ENCODE assay signal across 8 mouse cellular contexts in genomic region chr17:8858636-8859421, GRCm38 (mm10).
A peak's percentile ranks its signal among the peaks of the same experiment; 100 is the strongest.
DNase-seq lines count a peak whose midpoint lies in the region; ATAC-seq and TF ChIP-seq lines count a peak whose summit lies in the region.
"Had no signal": no experiment of that assay in that cellular context is flagged by ENCODE, and none has a peak within 500 bp of the region (broad histone marks: within the 10 kb centered on the region; RNA-seq: fewer than 3 reads in every experiment).

No protein-coding gene starts in this region.

- no peak for TF ChIP-seq CTCF in kidney, postnatal 0 days (IDR thresholded peaks at IDR 0.05; ENCODE audit: low read depth)
- TF ChIP-seq CTCF in midbrain, postnatal 0 days (IDR thresholded peaks at IDR 0.05): no peak
- no peak for TF ChIP-seq CTCF in thymus, adult 2 months (IDR thresholded peaks at IDR 0.05; ENCODE audit: borderline replicate concordance, control insufficient read depth, extremely low read depth, insufficient read depth, low read length, poor library complexity)

- no peak for TF ChIP-seq POLR2A in thymus, adult 2 months (IDR thresholded peaks at IDR 0.05; ENCODE audit: control insufficient read depth, extremely low read depth, insufficient read depth, low read length, poor library complexity)

- no peak for DNase-seq in kidney, postnatal 0 days (ENCODE audit: low spot score)
- DNase-seq in kidney, postnatal 25 days: no peak
- peak; percentile 91 to 93 for DNase-seq in frontal cortex, adult 2 months (ENCODE audit: extremely low spot score in 1 of 2, low spot score in 1 of 2)
- peak; percentile 85 to 92 for DNase-seq in layer of hippocampus, adult 18-20 months (ENCODE audit: low spot score in 2 of 2)
- DNase-seq in midbrain, postnatal 0 days (ENCODE audit: low spot score): peak; percentile 44
- no peak for DNase-seq in spleen, postnatal 4 days (ENCODE audit: low spot score in 2 of 2)
- no peak for DNase-seq in thymus, adult 2 months
- DNase-seq: thymus, postnatal 25 days had no signal

- no peaks in the 10 kb centered on the region for H3K9me3 ChIP-seq in kidney, postnatal 0 days (replicated peaks; ENCODE audit: low read length)
- H3K9me3 ChIP-seq in midbrain, postnatal 0 days (ENCODE audit: low read length): no peaks in the 10 kb centered on the region

- no peak overlapping the region for H3K9ac ChIP-seq in kidney, postnatal 0 days (ENCODE audit: low read depth, low read length)
- H3K9ac ChIP-seq in midbrain, postnatal 0 days (replicated peaks; ENCODE audit: low read length, poor library complexity, severe bottlenecking): no peak overlapping the region

- no peaks in the 10 kb centered on the region for H3K27me3 ChIP-seq in kidney, postnatal 0 days (ENCODE audit: insufficient read depth, low read length)
- no peaks in the 10 kb centered on the region for H3K27me3 ChIP-seq in midbrain, postnatal 0 days (ENCODE audit: insufficient read depth, low read length)
- no peaks in the 10 kb centered on the region for H3K27me3 ChIP-seq in thymus, adult 2 months (ENCODE audit: control insufficient read depth, insufficient read depth, low read length)

- H3K4me2 ChIP-seq in kidney, postnatal 0 days (ENCODE audit: low read length): peak overlapping the region; percentile 27; the same call in 1 of the 2 replicates
- H3K4me2 ChIP-seq in midbrain, postnatal 0 days (ENCODE audit: low read depth, low read length, poor library complexity, severe bottlenecking): no peak overlapping the region

- H3K36me3 ChIP-seq in kidney, postnatal 0 days (ENCODE audit: insufficient read depth, low read length): no peaks in the 10 kb centered on the region
- no peaks in the 10 kb centered on the region for H3K36me3 ChIP-seq in midbrain, postnatal 0 days (ENCODE audit: insufficient read depth, low read length)
- no peaks in the 10 kb centered on the region for H3K36me3 ChIP-seq in thymus, adult 2 months (ENCODE audit: control insufficient read depth, insufficient read depth, low read length)

- ATAC-seq in kidney, postnatal 0 days (replicated peaks; ENCODE audit: low FRiP score, low read depth): no peak
- ATAC-seq in midbrain, postnatal 0 days (ENCODE audit: low FRiP score): no peak

- H3K4me3 ChIP-seq in kidney, postnatal 0 days (replicated peaks; ENCODE audit: low read depth, low read length): no peak overlapping the region
- no peak overlapping the region for H3K4me3 ChIP-seq in midbrain, postnatal 0 days (ENCODE audit: low read depth, low read length)
- H3K4me3 ChIP-seq in thymus, adult 2 months (ENCODE audit: control insufficient read depth, insufficient read depth, low read length): no peak overlapping the region

- peaks cover 7% of the 10 kb centered on the region for H3K4me1 ChIP-seq in kidney, postnatal 0 days (replicated peaks; ENCODE audit: insufficient read depth, low read length)
- no peaks in the 10 kb centered on the region for H3K4me1 ChIP-seq in midbrain, postnatal 0 days (ENCODE audit: insufficient read depth, low read length)
- peaks cover 19% of the 10 kb centered on the region for H3K4me1 ChIP-seq in thymus, adult 2 months (replicated peaks; ENCODE audit: control insufficient read depth, insufficient read depth, low read length)

- no peak overlapping the region for H3K27ac ChIP-seq in kidney, postnatal 0 days
- peak overlapping the region; percentile 28; the same call in 1 of the 2 replicates for H3K27ac ChIP-seq in midbrain, postnatal 0 days (ENCODE audit: low read depth, low read length)
- no peak overlapping the region for H3K27ac ChIP-seq in thymus, adult 2 months (ENCODE audit: control insufficient read depth, insufficient read depth, low read length)

- 66% methylated on average over 23 of the region's 23 CpGs for WGBS in kidney, postnatal 0 days
- WGBS in midbrain, postnatal 0 days: 55% methylated on average over 23 of the region's 23 CpGs
- 95% methylated on average over 23 of the region's 23 CpGs for WGBS in thymus, adult 2 months

Comparison
In these comparisons a context has a peak if more than half of its experiments do, and no peak if none do; other contexts are left out.
1. DNase-seq: peak in frontal cortex, adult 2 months (2 of 2), layer of hippocampus, adult 18-20 months (2 of 2) and midbrain, postnatal 0 days (single experiment); none in kidney, postnatal 0 days (single experiment), kidney, postnatal 25 days (0 of 2), spleen, postnatal 4 days (0 of 2) and thymus, adult 2 months (single experiment).